Mouse (Mus musculus) adrenal gland, adult (tissue): ENCODE measurements around the gene Ftl1-ps1.
A peak's percentile ranks its signal among the peaks of the same experiment; 100 is the strongest.

Source experiments
- DNase-seq, 2 experiments: peaks; one replicate each; pipeline ENCODE4 v3.0.0; 2022 to 2023; ENCODE audit warnings: low spot score in 1 of 2; ENCODE audit not compliant: inconsistent age in 2 of 2

The Ftl1-ps1 gene

GRCm38 (mm10) chr13:74399298-74399839 is at the start of gene Ftl1-ps1:
Gene Ftl1-ps1 (plus strand): TSS chr13:74399694.
- DNase-seq: peak; percentile 61 to 79

GRCm38 (mm10) chr13:74350435-74350906 is 49.0 kb upstream of the Ftl1-ps1 start:
- no peak for DNase-seq

- no peak for DNase-seq
Measured at GRCm38 (mm10) chr13:74356491-74356890, 43.0 kb upstream of the Ftl1-ps1 start.

GRCm38 (mm10) chr13:74362218-74362617 is 37.3 kb upstream of the Ftl1-ps1 start:
- no peak for DNase-seq

GRCm38 (mm10) chr13:74363176-74363858 is 36.2 kb upstream of the Ftl1-ps1 start:
- DNase-seq: no peak

- DNase-seq: peak; percentile 54 to 78
Measured at GRCm38 (mm10) chr13:74363859-74364235, 35.6 kb upstream of the Ftl1-ps1 start, which contains the start of gene Lrrc14b. Gene Lrrc14b (minus strand): TSS chr13:74364005.

GRCm38 (mm10) chr13:74381533-74382276 is 17.8 kb upstream of the Ftl1-ps1 start:
- no peak for DNase-seq

- no peak for DNase-seq
Measured at GRCm38 (mm10) chr13:74382289-74382688, 17.2 kb upstream of the Ftl1-ps1 start.

- DNase-seq: no peak
Measured at GRCm38 (mm10) chr13:74389730-74390129, 9.8 kb upstream of the Ftl1-ps1 start.

GRCm38 (mm10) chr13:74390371-74390990 is 9.0 kb upstream of the Ftl1-ps1 start, which contains the start of gene Zfp72:
Gene Zfp72 (minus strand): TSS chr13:74390836.
- DNase-seq: peak; percentile 77 to 94

GRCm38 (mm10) chr13:74391156-74391555 is 8.3 kb upstream of the Ftl1-ps1 start:
- peak in 1 of 2 experiments; percentile 33 for DNase-seq

GRCm38 (mm10) chr13:74439895-74440294 is 40.4 kb downstream of the Ftl1-ps1 start:
- DNase-seq: no peak
